Mouse (Mus musculus): ENCODE measurements around the gene Srrm4. TPM values are rescaled to one million over a fixed set of nuclear protein-coding genes. Genes with fewer than 3 reads are reported as not detected.

Srrm4 gene
- total and polyA plus RNA-seq, 2 experiments from 2014 or later = 0.93 to 1.1 TPM

DNA sequence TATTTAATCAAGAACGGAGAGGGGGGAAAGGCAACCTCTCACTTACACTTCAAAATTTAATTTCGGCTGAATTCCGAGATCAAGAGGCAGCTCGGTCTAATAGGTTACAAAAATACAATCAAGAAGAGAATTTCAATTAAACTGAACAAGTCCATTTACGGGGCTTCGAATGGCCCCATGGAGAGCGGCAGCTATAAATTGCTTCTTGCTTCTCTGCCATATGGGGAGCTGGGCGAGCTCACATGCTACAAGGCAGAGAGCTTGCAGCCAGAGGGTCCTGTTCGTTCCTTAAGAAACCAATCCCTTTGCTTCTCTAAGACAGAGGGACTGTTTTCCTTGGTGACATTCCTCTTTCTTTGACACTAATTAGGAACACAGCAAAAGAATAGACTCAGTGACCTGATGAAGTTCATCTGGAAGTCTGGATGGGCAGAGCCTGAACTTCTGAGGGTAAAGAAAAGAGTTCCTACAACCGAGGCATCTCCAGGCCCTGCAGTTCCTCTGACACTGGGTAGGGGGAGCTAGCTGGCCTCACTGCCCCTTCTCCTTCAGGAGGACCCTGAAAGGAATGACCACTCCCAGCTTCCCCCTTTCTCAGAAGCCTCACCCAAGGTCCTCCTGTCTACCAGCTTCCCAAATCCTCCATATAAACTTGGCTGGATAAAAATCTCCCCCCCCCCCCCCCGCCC lies 130.1 kb downstream of the Srrm4 start:
- WGBS = 61% methylated on average over 11 of the region's 11 CpGs
- no peaks in the 10 kb centered on the region for H3K36me3 ChIP-seq (replicated peaks; ENCODE audit: control insufficient read depth, insufficient read depth, low read length)
- H3K27ac ChIP-seq (ENCODE audit: low read depth) = no peak overlapping the region
- no peak overlapping the region for H3K4me2 ChIP-seq (ENCODE audit: low read depth, low read length)
- H3K4me3 ChIP-seq (ENCODE audit: low read depth, low read length) = no peak overlapping the region
- no peaks in the 10 kb centered on the region for H3K4me1 ChIP-seq (ENCODE audit: control insufficient read depth, insufficient read depth)
- TF ChIP-seq CTCF (IDR thresholded peaks at IDR 0.05; ENCODE audit: low read depth) (no peak; the same call in 1 of the 2 replicates), EP300 (IDR thresholded peaks at IDR 0.05; ENCODE audit: low read depth) (no peak)
- H3K27me3 ChIP-seq (ENCODE audit: control insufficient read depth, insufficient read depth, low read length) = no peaks in the 10 kb centered on the region
- ATAC-seq (ENCODE audit: insufficient read depth, low read depth) (no peak), DNase-seq (ENCODE audit: low spot score) (no peak)
- peaks cover 14% of the 10 kb centered on the region for H3K9me3 ChIP-seq (replicated peaks; ENCODE audit: control insufficient read depth, low read length)
- H3K9ac ChIP-seq (replicated peaks; ENCODE audit: low read depth, low read length) = no peak overlapping the region

DNA sequence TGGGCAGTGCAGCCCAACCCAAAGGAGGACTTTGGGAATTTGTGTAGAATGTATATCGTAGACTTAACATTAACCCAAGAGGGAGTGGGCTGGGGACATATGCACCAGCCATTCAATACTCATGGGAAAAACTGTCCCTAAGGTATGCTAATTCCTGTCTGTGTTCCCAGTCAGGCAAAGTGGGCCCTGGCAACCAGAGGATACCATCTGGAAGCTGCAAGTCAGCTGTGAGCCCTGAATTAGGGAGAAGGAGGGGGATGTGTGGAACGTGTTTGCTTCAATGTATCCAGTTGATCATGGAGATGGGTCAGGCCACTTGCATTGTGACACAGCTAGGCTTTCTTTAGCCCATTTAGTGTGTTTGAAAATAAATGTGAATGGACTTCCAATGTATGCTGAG lies 131.6 kb downstream of the Srrm4 start:
- H3K27me3 ChIP-seq (ENCODE audit: control insufficient read depth, insufficient read depth, low read length) = no peaks in the 10 kb centered on the region
- no peak overlapping the region for H3K4me3 ChIP-seq (ENCODE audit: low read depth, low read length)
- no peak overlapping the region for H3K27ac ChIP-seq (ENCODE audit: low read depth)
- H3K9ac ChIP-seq (replicated peaks; ENCODE audit: low read depth, low read length) = no peak overlapping the region
- no peaks in the 10 kb centered on the region for H3K4me1 ChIP-seq (ENCODE audit: control insufficient read depth, insufficient read depth)
- H3K4me2 ChIP-seq (ENCODE audit: low read depth, low read length) = no peak overlapping the region
- DNase-seq (ENCODE audit: low spot score) (no peak), ATAC-seq (ENCODE audit: insufficient read depth, low read depth) (no peak)
- TF ChIP-seq CTCF (IDR thresholded peaks at IDR 0.05; ENCODE audit: low read depth) = no peak
- TF ChIP-seq EP300 (IDR thresholded peaks at IDR 0.05; ENCODE audit: low read depth) = no peak
- 81% methylated on average over 2 of the region's 2 CpGs for WGBS
- H3K36me3 ChIP-seq (replicated peaks; ENCODE audit: control insufficient read depth, insufficient read depth, low read length) = no peaks in the 10 kb centered on the region
- peaks cover 4% of the 10 kb centered on the region; the same call in 1 of the 2 replicates for H3K9me3 ChIP-seq (replicated peaks; ENCODE audit: control insufficient read depth, low read length)

DNA sequence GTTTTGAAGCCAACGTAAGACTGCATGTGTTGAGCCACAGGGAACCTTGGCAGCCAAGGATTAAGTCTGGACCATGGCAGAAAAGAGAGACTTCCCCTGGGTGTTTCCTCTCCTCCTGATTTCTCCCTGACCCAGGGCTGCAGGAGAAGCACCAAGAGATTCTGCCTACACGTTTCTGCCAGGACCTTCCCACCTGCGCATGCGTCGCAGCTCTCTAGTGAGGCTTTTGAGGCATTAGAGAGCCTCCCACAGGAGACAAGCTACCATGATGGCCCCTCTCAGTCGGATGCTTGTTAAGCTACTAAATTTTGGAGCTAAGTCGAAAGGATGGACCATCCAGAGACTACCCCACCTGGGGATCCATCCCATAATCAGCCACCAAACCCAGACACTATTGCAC lies 133.8 kb downstream of the Srrm4 start:
- Histone ChIP-seq H3K9me3 (replicated peaks; ENCODE audit: control insufficient read depth, low read length) (no peaks in the 10 kb centered on the region), H3K9ac (replicated peaks; ENCODE audit: low read depth, low read length) (no peak overlapping the region), H3K27ac (ENCODE audit: low read depth) (no peak overlapping the region), H3K4me2 (ENCODE audit: low read depth, low read length) (no peak overlapping the region), H3K27me3 (ENCODE audit: control insufficient read depth, insufficient read depth, low read length) (no peaks in the 10 kb centered on the region), H3K4me3 (ENCODE audit: low read depth, low read length) (no peak overlapping the region), H3K36me3 (replicated peaks; ENCODE audit: control insufficient read depth, insufficient read depth, low read length) (no peaks in the 10 kb centered on the region), H3K4me1 (ENCODE audit: control insufficient read depth, insufficient read depth) (peaks cover 3% of the 10 kb centered on the region; the same call in 1 of the 2 replicates)
- TF ChIP-seq EP300 (IDR thresholded peaks at IDR 0.05; ENCODE audit: low read depth) (no peak), CTCF (IDR thresholded peaks at IDR 0.05; ENCODE audit: low read depth) (no peak)
- ATAC-seq (ENCODE audit: insufficient read depth, low read depth) = no peak
- 76% methylated on average over 7 of the region's 7 CpGs for WGBS
- no peak for DNase-seq (ENCODE audit: low spot score)

DNA sequence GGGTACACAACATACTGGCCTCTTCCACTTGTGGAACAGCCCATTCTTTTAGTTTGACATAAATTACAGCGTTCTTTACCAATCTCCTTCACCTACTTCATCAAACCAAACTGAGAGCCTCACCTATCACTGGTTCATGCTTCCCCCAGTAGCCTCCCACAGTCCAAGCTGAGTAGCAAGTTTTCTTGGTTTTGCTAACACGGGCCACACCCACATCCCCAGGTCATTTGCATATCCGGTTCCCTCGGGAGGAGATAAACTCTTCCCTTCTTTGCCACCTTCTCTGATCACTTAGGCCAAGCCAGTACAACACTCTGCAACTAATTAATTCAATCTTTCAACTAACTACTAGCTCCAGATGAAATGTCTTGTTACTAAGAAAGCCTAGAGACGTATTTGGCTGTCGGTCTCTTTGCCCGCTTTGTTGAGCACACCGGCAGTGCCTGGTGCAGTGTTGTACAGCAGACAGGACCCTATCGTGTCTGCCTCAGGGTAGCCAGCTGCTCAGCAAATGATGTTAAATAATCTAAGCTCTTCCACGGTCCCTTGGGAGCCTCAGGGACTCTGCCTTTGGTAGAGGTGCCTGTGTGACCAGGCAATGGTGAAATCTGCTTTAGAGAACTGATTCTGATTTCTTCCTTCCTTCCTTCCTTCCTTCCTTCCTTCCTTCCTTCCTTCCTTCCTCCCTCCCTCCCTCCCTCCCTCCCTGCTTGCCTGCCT lies 134.7 kb downstream of the Srrm4 start:
- 42% methylated on average over 10 of the region's 10 CpGs for WGBS
- H3K4me2 ChIP-seq (ENCODE audit: low read depth, low read length) = 0 out of 2 replicates have a peak overlapping the region, but pooled peaks have one; percentile 21

DNA sequence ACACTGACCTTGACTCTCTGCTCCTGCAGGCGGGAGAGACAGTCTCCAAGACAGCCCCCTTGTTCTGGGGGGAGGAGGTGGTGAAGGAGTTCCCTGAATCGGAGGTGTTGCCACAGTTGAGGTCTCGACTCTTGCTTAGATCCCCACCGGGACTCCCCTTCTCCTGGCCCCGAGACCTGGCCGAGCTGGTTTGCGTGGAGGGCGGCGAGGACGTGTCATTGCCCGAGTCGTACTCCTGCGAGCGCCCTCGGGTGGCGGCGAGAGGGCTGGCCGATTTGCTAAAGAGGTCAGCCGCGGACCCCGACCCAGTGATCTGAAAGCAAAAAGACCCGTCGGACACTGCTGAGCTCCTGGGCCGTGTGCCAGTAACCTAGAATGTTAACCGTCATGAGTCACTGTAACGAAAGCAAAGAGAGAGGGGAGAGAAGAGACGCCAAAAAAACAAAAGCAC lies 138.2 kb downstream of the Srrm4 start:
- H3K27ac ChIP-seq (ENCODE audit: low read depth) = no peak overlapping the region
- peak; percentile 73 for ATAC-seq (ENCODE audit: insufficient read depth, low read depth)
- TF ChIP-seq EP300 (IDR thresholded peaks at IDR 0.05; ENCODE audit: low read depth) = no peak
- TF ChIP-seq CTCF (IDR thresholded peaks at IDR 0.05; ENCODE audit: low read depth) = peak; percentile 67
- peak overlapping the region; percentile 58 for H3K9ac ChIP-seq (replicated peaks; ENCODE audit: low read depth, low read length)
- H3K9me3 ChIP-seq (replicated peaks; ENCODE audit: control insufficient read depth, low read length) = no peaks in the 10 kb centered on the region
- DNase-seq (ENCODE audit: low spot score) = peak; percentile 70
- H3K4me3 ChIP-seq (ENCODE audit: low read depth, low read length) = peak overlapping the region; percentile 50
- peaks cover 14% of the 10 kb centered on the region for H3K4me1 ChIP-seq (ENCODE audit: control insufficient read depth, insufficient read depth)
- H3K36me3 ChIP-seq (replicated peaks; ENCODE audit: control insufficient read depth, insufficient read depth, low read length) = no peaks in the 10 kb centered on the region
- peak overlapping the region; percentile 71 for H3K4me2 ChIP-seq (ENCODE audit: low read depth, low read length)
- no peaks in the 10 kb centered on the region for H3K27me3 ChIP-seq (ENCODE audit: control insufficient read depth, insufficient read depth, low read length)
- 1% methylated on average over 27 of the region's 27 CpGs for whole genome bisulfite sequencing

More for the DNA sequence above, 134.7 kb downstream of the Srrm4 start:
- Histone ChIP-seq H3K27me3 (ENCODE audit: control insufficient read depth, insufficient read depth, low read length) (no peaks in the 10 kb centered on the region), H3K27ac (ENCODE audit: low read depth) (no peak overlapping the region), H3K4me1 (ENCODE audit: control insufficient read depth, insufficient read depth) (peaks cover 3% of the 10 kb centered on the region; the same call in 1 of the 2 replicates), H3K4me3 (ENCODE audit: low read depth, low read length) (no peak overlapping the region), H3K36me3 (replicated peaks; ENCODE audit: control insufficient read depth, insufficient read depth, low read length) (no peaks in the 10 kb centered on the region), H3K9ac (replicated peaks; ENCODE audit: low read depth, low read length) (no peak overlapping the region), H3K9me3 (replicated peaks; ENCODE audit: control insufficient read depth, low read length) (no peaks in the 10 kb centered on the region)
- no peak for DNase-seq (ENCODE audit: low spot score)
- ATAC-seq (ENCODE audit: insufficient read depth, low read depth) = no peak
- TF ChIP-seq EP300 (IDR thresholded peaks at IDR 0.05; ENCODE audit: low read depth) = no peak
- TF ChIP-seq CTCF (IDR thresholded peaks at IDR 0.05; ENCODE audit: low read depth) = no peak

Measured in heart, postnatal 0 days (tissue).